Mouse (Mus musculus): ENCODE results near the gene Cachd1.
A peak's percentile ranks its signal among the peaks of the same experiment; 100 is the strongest.

Cachd1 gene

DNA sequence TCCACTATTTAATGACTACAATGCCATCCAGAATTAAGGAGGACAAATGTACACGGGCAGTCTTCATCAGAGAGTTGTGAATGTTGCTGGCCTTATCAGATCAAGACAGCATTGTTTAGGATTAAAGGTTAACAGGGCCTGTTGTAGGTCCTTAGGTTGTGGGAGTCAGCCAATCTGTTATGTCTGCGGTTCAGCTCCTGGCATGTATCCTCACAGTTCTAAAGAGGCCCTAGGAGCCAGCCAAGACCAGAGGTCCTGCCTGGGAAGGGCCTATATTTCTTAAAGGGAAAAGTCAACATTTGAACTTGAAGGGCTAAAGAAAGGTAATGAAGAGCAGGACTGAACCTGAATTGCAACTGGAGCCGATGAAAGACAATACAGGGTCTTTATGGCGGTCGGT is 13.7 kb downstream of the Cachd1 start:
- no peak for DNase-seq (ENCODE audit: extremely low spot score, low spot score)

GRCm38 (mm10) chr4:100793147-100793546 is 16.7 kb downstream of the Cachd1 start:
- no peak for DNase-seq (ENCODE audit: extremely low spot score, low spot score)

DNA sequence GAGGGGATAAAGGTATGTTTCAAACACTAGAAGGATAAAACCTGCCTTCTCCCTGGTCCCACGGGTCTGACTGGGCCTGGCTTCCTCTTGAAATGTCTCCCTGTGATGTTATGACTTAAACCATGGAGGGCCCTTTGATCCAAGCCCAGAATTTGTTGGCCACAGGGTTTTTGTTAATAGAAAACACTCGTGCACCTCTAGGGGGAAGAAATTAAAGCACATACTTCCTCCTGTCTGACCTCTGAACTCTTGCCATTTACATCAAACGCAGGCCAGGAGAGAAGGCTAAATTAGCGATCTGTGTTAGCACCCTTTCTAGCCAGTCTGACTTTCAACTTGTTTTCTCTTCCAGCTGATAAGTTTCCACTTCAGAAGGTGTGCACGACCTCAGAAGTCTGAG is 19.0 kb downstream of the Cachd1 start:
- DNase-seq (ENCODE audit: extremely low spot score, low spot score), result no peak

- DNase-seq (ENCODE audit: extremely low spot score, low spot score), result no peak
Observed at GRCm38 (mm10) chr4:100800730-100801442, 24.4 kb downstream of the Cachd1 start.

GRCm38 (mm10) chr4:100801443-100801786 is 24.9 kb downstream of the Cachd1 start:
- no peak for DNase-seq (ENCODE audit: extremely low spot score, low spot score)

DNA sequence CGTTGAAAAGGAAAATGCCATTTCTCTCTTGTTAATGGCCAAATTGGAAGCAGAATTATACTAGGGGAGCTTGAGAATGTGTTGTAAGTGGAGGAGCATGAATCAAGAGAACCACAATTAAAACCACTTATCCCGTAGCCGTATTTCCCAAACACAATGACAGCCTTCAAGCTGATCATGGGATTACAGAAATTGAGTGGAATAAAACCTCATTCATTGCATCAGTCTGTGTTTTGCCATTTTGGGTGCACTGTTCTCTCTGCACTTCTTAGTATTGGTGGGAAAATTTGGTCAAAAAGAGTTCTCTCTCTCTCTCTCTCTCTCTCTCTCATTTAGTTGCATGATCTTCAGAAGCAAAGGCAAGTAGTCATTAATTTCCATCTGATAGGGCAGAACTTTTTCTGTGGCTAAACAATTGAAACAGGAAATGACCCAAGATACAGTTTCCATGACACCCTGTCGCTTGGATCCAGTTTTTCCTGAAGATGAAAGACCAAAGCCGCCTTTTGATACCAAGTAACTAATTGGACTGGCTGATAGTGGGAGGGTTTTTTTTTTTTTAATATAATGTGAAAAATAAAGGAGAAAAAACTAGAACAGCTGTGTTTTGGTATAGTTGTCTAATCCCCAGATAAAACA is 34.7 kb downstream of the Cachd1 start:
- DNase-seq (ENCODE audit: extremely low spot score, low spot score), result no peak

GRCm38 (mm10) chr4:100811802-100812510 is 35.5 kb downstream of the Cachd1 start:
- DNase-seq (ENCODE audit: extremely low spot score, low spot score), result no peak

GRCm38 (mm10) chr4:100813767-100814461 is 37.4 kb downstream of the Cachd1 start:
- DNase-seq (ENCODE audit: extremely low spot score, low spot score), result no peak

DNA sequence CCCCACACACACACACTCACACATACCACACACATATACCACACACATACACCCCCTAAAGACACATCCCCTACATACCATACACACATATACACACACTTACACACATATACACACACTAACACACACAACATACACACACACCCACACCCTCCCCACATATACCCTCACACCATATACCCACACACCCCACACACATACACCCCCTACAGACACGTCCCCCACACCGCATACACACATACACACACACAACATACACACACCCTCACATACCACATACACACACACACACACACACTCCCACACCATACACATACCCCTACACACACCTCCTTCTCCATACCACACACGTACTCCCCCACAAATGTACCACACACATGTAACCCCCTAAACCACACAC is 42.8 kb downstream of the Cachd1 start:
- no peak for DNase-seq (ENCODE audit: extremely low spot score, low spot score)

DNA sequence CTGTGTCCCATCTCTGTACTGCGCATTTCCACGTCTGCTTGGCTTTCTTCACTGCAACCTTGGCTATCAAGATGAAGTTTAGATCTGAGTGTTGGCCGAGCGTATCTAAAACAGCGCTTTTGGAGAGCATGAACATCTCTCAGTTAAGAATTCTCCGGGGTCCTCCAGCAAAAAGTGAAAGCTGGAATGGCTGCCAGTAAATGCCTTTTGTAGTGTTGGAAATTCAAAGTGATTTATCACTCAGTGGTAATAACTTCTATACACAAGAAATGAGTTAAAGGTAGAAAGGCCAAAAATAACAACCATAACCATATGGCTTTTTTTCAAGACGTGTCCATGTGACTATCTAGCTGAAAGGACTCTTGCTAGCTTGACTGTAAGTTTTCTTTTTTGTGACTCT is 46.1 kb downstream of the Cachd1 start:
- no peak for DNase-seq (ENCODE audit: extremely low spot score, low spot score)

DNA sequence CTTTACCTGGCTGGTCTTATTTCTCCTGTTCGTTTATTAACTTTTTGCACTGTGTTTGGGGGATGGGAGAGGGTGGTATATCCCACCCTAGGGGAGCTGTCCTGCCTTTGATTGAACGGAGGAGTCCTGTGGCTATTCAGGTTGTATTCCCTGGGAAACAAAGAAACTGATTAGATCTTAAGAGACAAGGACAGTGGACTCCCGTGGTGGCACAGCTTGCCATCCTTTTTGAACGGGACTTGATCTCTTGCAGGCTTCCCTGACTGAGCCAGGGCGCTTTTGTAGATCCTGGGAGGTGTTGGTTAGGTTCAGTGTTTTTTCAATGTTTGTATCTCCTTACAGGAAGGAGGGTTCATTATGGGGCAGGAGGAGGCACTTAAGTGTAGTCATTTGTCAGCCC is 50.9 kb downstream of the Cachd1 start:
- DNase-seq (ENCODE audit: extremely low spot score, low spot score), result peak; percentile 37

- DNase-seq (ENCODE audit: extremely low spot score, low spot score), result peak; percentile 48
Observed at GRCm38 (mm10) chr4:100828737-100829136, 52.3 kb downstream of the Cachd1 start.

DNA sequence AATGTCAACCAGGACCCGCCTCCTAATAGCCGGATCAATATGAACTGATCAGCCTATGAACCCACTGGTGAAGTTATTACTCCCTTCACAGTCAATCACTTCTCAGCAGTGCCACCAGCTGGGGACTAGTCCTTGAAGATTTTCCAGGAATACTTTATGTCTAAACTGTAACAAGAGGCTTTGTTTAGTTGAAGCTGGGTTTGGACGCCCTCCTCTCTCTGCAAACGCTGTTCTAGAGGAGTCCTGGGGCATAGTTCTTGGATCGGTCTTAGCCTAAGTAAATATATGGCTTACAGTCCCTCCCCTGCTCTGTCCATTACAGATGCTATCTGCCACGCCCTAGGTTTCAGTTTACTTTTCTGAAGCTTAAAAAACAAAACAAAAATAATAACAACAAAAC is 60.7 kb downstream of the Cachd1 start:
- DNase-seq (ENCODE audit: extremely low spot score, low spot score), result no peak

- DNase-seq (ENCODE audit: extremely low spot score, low spot score), result no peak
Observed at GRCm38 (mm10) chr4:100842629-100843028, 66.2 kb downstream of the Cachd1 start.

- no peak for DNase-seq (ENCODE audit: extremely low spot score, low spot score)
Observed at GRCm38 (mm10) chr4:100843119-100843518, 66.6 kb downstream of the Cachd1 start.

- DNase-seq (ENCODE audit: extremely low spot score, low spot score), result no peak
Observed at GRCm38 (mm10) chr4:100850846-100851495, 74.5 kb downstream of the Cachd1 start.

GRCm38 (mm10) chr4:100852448-100852847 is 76.0 kb downstream of the Cachd1 start:
- DNase-seq (ENCODE audit: extremely low spot score, low spot score), result no peak

GRCm38 (mm10) chr4:100853426-100853825 is 77.0 kb downstream of the Cachd1 start:
- no peak for DNase-seq (ENCODE audit: extremely low spot score, low spot score)

- no peak for DNase-seq (ENCODE audit: extremely low spot score, low spot score)
Observed at GRCm38 (mm10) chr4:100855373-100855772, 78.9 kb downstream of the Cachd1 start.

- DNase-seq (ENCODE audit: extremely low spot score, low spot score), result no peak
Observed at GRCm38 (mm10) chr4:100857411-100857869, 81.0 kb downstream of the Cachd1 start.

GRCm38 (mm10) chr4:100863861-100864428 is 87.5 kb downstream of the Cachd1 start:
- no peak for DNase-seq (ENCODE audit: extremely low spot score, low spot score)
